Mouse (Mus musculus): ENCODE measurements around the gene Cltc. TPM values are rescaled to one million over a fixed set of nuclear protein-coding genes. Genes with fewer than 3 reads are reported as not detected.

Cltc gene
- total RNA-seq (2023): 183 TPM

GRCm38 (mm10) chr11:86757480-86758371 is at the start of gene Cltc:
Gene Cltc, minus strand, starts transcription at chr11:86757565.

GRCm38 (mm10) chr11:86683395-86684125 is 73.8 kb downstream of the Cltc start, which contains the start of the genes Vmp1 and Ptrh2:
Gene Vmp1, minus strand, starts transcription at chr11:86683836.
Gene Ptrh2, plus strand, starts transcription at chr11:86683985.

Other genes with a start within 250 kb of the Cltc start
- 70.7 TPM for gene Rps6kb1, start 212.8 kb downstream of the Cltc start, total RNA-seq (2023)
- 3.1 TPM for gene Tubd1, start 212.6 kb downstream of the Cltc start, total RNA-seq (2023)
- 40.1 TPM for gene Vmp1, start 73.7 kb downstream of the Cltc start, total RNA-seq (2023)
- gene Ptrh2, start 73.6 kb downstream of the Cltc start, total RNA-seq (2023): 5.3 TPM
- 91.2 TPM for gene Dhx40, start 50.2 kb upstream of the Cltc start, total RNA-seq (2023)
- 5.0 TPM for gene Ypel2, start 236.1 kb upstream of the Cltc start, total RNA-seq (2023)